Mouse (Mus musculus) erythroblast, embryonic 14.5 days (primary cell): Measurements from ENCODE around the gene Gdap1l1. TPM values are rescaled to one million over a fixed set of nuclear protein-coding genes. Genes with fewer than 3 reads are reported as not detected.
"Not testable (repeated sequence)": the region's sequence is repeated elsewhere in the genome, so short reads cannot be mapped to it uniquely, and the experiment has no call there.

Experiments
- H3K27me3 ChIP-seq: 2 replicates; pipeline ENCODE4 v1.6.1; 2012; ENCODE audit warnings: inconsistent platforms; ENCODE audit not compliant: control insufficient read depth
- H3K36me3 ChIP-seq: 2 replicates; pipeline ENCODE4 v1.6.1; 2012; ENCODE audit warnings: mild to moderate bottlenecking, inconsistent platforms; ENCODE audit not compliant: control insufficient read depth
- H3K4me1 ChIP-seq: 2 replicates; pipeline ENCODE4 v1.6.1; 2012; ENCODE audit warnings: inconsistent platforms; ENCODE audit not compliant: control insufficient read depth
- H3K4me3 ChIP-seq: replicated peaks from 2 replicates; pipeline ENCODE3; 2012; ENCODE audit warnings: moderate library complexity, mild to moderate bottlenecking, inconsistent platforms
- H3K9me3 ChIP-seq: 2 replicates; pipeline ENCODE4 v1.6.1; 2012; ENCODE audit warnings: low read length, inconsistent platforms, mixed read lengths; ENCODE audit not compliant: control insufficient read depth
- GATA1 ChIP-seq: IDR thresholded peaks from 2 replicates; pipeline ENCODE4 v1.6.1; 2012; ENCODE audit warnings: low read length, inconsistent platforms, mixed read lengths
- TAL1 ChIP-seq: IDR thresholded peaks from 3 replicates; pipeline ENCODE4 v1.6.1; 2012; ENCODE audit warnings: low read length, inconsistent platforms, mixed read lengths
- polyA plus RNA-seq: library from polyadenylated mRNA; stranded (reverse); fragments of >175 nt; gene quantifications from 2 replicates; pipeline ENCODE4 v1.2.3, GENCODE M21; 2012

Gene Gdap1l1
- polyA plus RNA-seq, 1 experiment = not detected

GRCm38 (mm10) chr2:163458539-163459265 is 20.4 kb downstream of the Gdap1l1 start:
- H3K27me3 ChIP-seq = peaks cover 20% of the 10 kb centered on the region
- peaks cover 2% of the 10 kb centered on the region; the same call in 1 of the 2 replicates for H3K4me1 ChIP-seq
- H3K9me3 ChIP-seq = no peaks in the 10 kb centered on the region
- no peaks in the 10 kb centered on the region for H3K36me3 ChIP-seq
- no peak overlapping the region for H3K4me3 ChIP-seq
- TF ChIP-seq TAL1 (no peak), GATA1 (no peak)

- Histone ChIP-seq H3K36me3 (no peaks in the 10 kb centered on the region), H3K4me3 (no peak overlapping the region), H3K4me1 (peaks cover 2% of the 10 kb centered on the region; the same call in 1 of the 2 replicates), H3K9me3 (no peaks in the 10 kb centered on the region), H3K27me3 (peaks cover 20% of the 10 kb centered on the region)
- TF ChIP-seq TAL1 (no peak), GATA1 (no peak)
Measured at GRCm38 (mm10) chr2:163459380-163459779, 21.1 kb downstream of the Gdap1l1 start.

- peaks cover 20% of the 10 kb centered on the region for H3K27me3 ChIP-seq
- H3K9me3 ChIP-seq = no peaks in the 10 kb centered on the region
- TF ChIP-seq GATA1 = no peak
- no peak for TF ChIP-seq TAL1
- peaks cover 2% of the 10 kb centered on the region; the same call in 1 of the 2 replicates for H3K36me3 ChIP-seq
- peaks cover 2% of the 10 kb centered on the region; the same call in 1 of the 2 replicates for H3K4me1 ChIP-seq
- H3K4me3 ChIP-seq = no peak overlapping the region
Measured at GRCm38 (mm10) chr2:163460622-163461021, 22.3 kb downstream of the Gdap1l1 start.

- not testable (repeated sequence) for H3K4me1 ChIP-seq, H3K9me3 ChIP-seq, H3K4me3 ChIP-seq, H3K36me3 ChIP-seq
- peaks cover 20% of the 10 kb centered on the region for H3K27me3 ChIP-seq
Measured at GRCm38 (mm10) chr2:163461307-163461706, 23.0 kb downstream of the Gdap1l1 start.

GRCm38 (mm10) chr2:163462386-163462785 is 24.1 kb downstream of the Gdap1l1 start:
- Histone ChIP-seq H3K9me3 (no peaks in the 10 kb centered on the region), H3K36me3 (peaks cover 12% of the 10 kb centered on the region), H3K27me3 (peaks cover 20% of the 10 kb centered on the region), H3K4me1 (peaks cover 2% of the 10 kb centered on the region), H3K4me3 (no peak overlapping the region)
- no peak for TF ChIP-seq GATA1

- Histone ChIP-seq H3K4me3 (no peak overlapping the region), H3K27me3 (peaks cover 20% of the 10 kb centered on the region)
- TF ChIP-seq TAL1 = no peak
- no peak for TF ChIP-seq GATA1
Measured at GRCm38 (mm10) chr2:163462801-163463200, 24.5 kb downstream of the Gdap1l1 start.

GRCm38 (mm10) chr2:163463251-163463769 is 25.0 kb downstream of the Gdap1l1 start:
- Histone ChIP-seq H3K27me3 (peaks cover 16% of the 10 kb centered on the region), H3K4me3 (no peak overlapping the region), H3K9me3 (no peaks in the 10 kb centered on the region), H3K4me1 (peaks cover 2% of the 10 kb centered on the region), H3K36me3 (peaks cover 19% of the 10 kb centered on the region)
- no peak for TF ChIP-seq GATA1
- no peak for TF ChIP-seq TAL1

More at GRCm38 (mm10) chr2:163462801-163463200, 24.5 kb downstream of the Gdap1l1 start:
- Histone ChIP-seq H3K9me3 (no peaks in the 10 kb centered on the region), H3K36me3 (peaks cover 15% of the 10 kb centered on the region), H3K4me1 (peaks cover 2% of the 10 kb centered on the region)

- Histone ChIP-seq H3K27me3 (peaks cover 9% of the 10 kb centered on the region), H3K36me3 (peaks cover 25% of the 10 kb centered on the region), H3K4me1 (peaks cover 2% of the 10 kb centered on the region), H3K4me3 (no peak overlapping the region), H3K9me3 (no peaks in the 10 kb centered on the region)
- TF ChIP-seq GATA1 = no peak
- no peak for TF ChIP-seq TAL1
Measured at GRCm38 (mm10) chr2:163463998-163464397, 25.7 kb downstream of the Gdap1l1 start.

GRCm38 (mm10) chr2:163464562-163464961 is 26.3 kb downstream of the Gdap1l1 start:
- no peak overlapping the region for H3K4me3 ChIP-seq
- H3K27me3 ChIP-seq = peaks cover 4% of the 10 kb centered on the region
- peaks cover 31% of the 10 kb centered on the region for H3K36me3 ChIP-seq
- TF ChIP-seq TAL1 (no peak), GATA1 (no peak)
- no peaks in the 10 kb centered on the region for H3K9me3 ChIP-seq
- peaks cover 2% of the 10 kb centered on the region for H3K4me1 ChIP-seq
